Mouse (Mus musculus): ENCODE results near the gene Dusp18.
"Not testable (repeated sequence)": the region's sequence is repeated elsewhere in the genome, so short reads cannot be mapped to it uniquely, and the experiment has no call there.

Dusp18 gene

DNA sequence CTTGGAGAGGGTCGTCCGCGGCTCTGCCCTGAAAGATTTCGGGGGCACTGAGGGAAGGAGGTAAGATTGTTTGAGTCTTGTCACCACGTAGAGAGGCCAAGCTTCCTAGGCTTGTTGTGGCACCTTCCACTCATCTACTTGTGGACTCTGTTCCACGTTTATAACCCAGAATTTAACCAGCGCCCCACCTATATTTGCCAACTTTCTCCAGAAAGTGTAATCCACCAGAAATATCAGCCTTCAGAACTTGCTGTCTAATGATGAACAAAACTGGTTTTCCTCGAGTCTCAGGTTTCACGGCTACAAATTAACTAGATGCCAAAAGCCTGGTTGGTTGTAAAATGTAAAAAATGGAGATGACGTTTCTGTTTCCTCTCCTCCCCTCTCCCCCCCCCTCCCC, 418 bp downstream of the Dusp18 start:
- no peak for DNase-seq

DNA sequence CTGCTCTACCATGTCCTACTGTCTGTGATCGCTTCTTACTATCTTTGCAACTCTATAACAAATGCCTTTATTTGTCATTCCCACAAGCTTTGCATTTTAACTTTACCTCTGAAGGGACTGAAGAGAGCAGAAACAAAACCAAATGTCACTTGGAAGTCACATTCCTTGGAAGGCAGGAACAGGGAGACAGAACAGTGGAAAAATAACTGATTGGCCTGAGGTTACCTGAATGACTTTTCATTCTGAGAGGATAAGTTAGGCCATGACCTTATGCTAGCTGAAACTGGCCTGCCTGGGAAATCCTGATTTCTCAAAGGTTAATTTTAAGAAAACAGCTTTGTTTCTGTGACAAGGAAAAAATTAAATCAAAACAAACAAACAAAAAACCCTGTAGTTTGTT, 893 bp downstream of the Dusp18 start:
- DNase-seq, result no peak

GRCm38 (mm10) chr11:3900296-3900695, 5.3 kb downstream of the Dusp18 start:
- no peak for DNase-seq

- no peak for DNase-seq
These were observed 7.5 kb downstream of the Dusp18 start for GRCm38 (mm10) chr11:3902516-3902915.

DNA sequence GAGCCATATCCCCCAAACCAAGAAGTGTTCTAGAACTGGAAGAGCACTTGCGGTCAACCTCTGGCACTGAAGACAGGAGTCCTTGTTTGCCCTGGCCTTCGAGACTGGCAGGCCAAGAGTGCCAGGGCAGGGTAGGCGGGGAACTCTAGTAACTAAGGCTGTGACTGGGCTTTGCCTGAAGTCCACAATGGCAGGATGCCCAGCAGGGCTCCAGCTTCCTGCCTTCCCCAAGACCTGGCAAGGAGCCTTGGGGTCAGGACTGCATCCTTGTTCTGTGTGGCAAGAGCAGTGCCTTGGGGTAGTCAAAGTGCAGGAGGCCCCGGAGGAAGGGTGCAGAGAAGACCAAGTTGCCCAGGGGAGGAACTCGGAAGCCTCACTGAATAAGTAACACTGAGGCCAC, 8.0 kb downstream of the Dusp18 start:
- peak; percentile 87 for DNase-seq

DNA sequence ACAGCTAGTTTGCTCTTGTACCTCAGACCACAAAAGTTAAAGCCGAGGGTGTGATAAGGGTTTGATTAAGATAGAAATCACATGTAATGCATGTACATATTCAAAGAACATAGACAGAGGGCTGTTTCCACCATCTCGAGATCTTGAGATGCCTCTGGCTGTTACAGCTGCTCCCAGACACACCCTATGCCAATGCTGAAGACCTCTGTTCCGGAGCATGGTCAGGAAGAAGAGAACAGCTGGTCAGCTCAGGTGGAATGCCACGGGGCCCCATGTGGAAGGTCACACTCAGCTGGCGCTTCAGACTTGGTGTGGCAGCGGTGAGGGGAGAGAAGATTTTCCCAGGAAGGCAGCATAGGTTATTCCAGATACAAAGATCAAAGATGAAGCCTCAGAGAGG, 9.6 kb downstream of the Dusp18 start:
- DNase-seq, result no peak

GRCm38 (mm10) chr11:3905446-3905845, 10.4 kb downstream of the Dusp18 start:
- no peak for DNase-seq

DNA sequence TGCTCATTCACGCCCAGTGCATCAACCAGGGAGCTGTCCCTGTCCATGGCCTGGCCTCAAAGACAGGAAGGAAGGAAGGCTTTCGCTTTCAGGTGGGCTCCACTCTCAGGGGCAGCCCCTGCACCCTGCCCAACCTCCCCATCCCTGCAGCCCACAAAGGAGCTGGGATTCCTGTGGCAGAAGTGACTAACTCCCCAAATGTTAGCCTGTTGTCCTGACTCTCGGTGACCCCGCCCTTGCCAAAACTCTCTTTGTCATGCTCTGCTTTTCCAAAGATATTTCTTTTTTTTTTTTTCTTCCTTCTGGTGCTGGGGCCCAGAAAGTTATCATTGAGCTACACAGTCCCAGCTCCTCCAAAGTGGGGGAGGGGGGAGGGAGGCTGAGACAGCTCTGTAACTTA, 14.2 kb downstream of the Dusp18 start:
- no peak for DNase-seq

GRCm38 (mm10) chr11:3910513-3911310, 15.7 kb downstream of the Dusp18 start:
- DNase-seq, result no peak

DNA sequence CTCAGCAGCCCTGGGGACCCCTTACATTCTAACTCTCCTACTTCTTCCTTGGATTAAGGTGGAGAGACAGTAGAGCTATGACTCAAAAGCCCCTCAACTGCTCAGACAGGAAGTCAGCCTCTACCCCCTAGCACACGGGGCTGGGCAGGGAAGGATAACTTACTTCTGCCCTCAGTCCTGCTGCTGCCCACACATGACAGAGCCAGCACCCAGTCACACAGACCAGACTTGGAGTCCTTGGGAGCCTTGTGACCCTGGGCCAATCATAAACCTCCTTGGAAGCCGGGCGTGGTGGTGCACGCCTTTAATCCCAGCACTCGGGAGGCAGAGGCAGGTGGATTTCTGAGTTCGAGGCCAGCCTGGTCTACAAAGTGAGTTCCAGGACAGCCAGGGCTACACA, 16.4 kb downstream of the Dusp18 start:
- not testable (repeated sequence) for DNase-seq

DNA sequence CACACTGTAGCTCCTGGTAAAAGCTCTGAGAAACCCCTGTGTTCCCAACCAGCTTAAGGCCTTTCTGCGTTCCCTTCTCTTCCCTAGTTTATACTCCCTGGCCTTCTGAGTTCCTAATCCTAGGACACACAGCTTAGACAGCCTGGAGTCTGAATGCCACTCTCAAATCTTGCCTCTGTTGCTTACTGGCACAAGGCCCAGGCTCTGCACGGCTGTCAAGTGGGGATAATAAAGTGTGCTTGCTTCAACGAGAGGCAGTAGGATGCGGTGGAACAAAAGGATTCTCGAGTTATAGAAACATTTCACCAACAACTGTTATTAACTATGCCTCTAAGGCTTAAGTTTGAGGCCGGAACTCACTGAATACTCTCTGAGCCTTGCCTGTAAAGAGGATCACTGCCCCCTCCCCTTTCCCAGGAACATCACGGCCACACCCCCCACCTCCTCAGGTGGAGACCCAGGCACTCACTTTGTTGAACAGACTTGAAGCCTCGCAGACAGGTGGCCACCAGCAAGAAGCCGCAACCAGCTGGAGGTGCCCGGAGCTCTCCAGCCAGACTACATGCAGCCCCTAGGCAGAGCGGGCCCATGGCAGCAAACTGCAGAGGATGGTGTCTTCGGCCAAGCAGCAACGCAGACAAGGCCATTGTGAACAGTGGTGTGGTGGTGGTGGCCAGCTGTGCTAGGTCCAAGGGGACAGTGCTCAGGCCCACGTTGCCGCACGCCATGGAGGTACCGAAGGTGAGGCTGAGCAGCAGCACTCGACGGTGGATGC, 17.2 kb downstream of the Dusp18 start:
- DNase-seq, result peak; percentile 43

- DNase-seq, result peak; percentile 39
These were observed 17.8 kb downstream of the Dusp18 start for GRCm38 (mm10) chr11:3912875-3913271.

GRCm38 (mm10) chr11:3913316-3914108, 18.5 kb downstream of the Dusp18 start:
- peak; percentile 94 for DNase-seq

GRCm38 (mm10) chr11:3914109-3914840, 19.2 kb downstream of the Dusp18 start, which contains the start of gene Slc35e4:
Gene Slc35e4 (minus strand): TSS chr11:3914664.
- DNase-seq, result peak; percentile 92

DNA sequence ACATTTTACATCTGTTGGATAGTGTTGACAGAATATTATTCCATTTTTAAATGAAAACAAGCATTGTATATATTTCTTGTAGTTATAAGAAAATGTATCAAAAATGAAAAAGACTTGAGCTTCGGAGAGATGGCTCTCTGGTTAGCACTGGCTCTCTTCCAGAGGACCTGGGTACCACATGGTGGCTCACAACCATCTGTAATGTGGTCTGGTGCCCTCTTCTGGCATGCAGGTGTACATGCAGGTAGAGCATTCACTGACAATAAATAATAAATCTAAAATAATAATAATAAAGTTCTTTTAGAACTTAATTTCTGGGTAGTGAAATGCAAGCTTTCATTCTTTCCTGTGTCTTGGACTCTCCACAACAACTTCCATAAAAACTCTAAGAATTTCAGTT, 23.7 kb downstream of the Dusp18 start:
- peak; percentile 45 for DNase-seq

GRCm38 (mm10) chr11:3920476-3920875, 25.4 kb downstream of the Dusp18 start:
- DNase-seq, result no peak

DNA sequence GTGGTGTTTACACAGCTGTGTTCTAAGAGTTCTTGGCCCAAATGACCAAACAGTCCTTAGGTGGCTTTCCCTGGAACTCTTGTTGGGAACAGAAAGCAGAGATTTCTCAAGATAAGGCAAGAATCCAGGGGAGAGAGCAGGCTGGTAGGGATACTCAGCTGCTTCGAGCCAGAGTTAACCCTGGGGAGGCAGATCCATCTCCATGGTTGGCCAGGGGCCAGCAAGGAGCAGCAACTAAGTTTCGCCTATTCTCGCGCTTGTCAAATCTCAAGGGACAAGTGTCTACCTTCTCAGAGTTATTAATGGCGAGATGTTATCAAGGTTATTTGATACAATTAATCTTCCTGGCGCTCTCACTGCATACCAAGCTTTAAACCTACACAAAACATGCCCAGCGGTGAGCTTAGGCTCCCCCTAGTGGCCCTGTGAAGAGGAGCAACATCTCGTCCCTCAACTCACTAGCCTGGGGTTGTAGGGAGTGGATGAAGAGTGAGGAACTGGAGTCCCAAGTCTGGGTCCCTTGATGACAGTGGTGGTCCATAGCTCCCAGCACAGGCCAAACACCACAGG, 26.3 kb downstream of the Dusp18 start:
- DNase-seq, result peak; percentile 61

GRCm38 (mm10) chr11:3922115-3922514, 27.1 kb downstream of the Dusp18 start:
- no peak for DNase-seq

DNA sequence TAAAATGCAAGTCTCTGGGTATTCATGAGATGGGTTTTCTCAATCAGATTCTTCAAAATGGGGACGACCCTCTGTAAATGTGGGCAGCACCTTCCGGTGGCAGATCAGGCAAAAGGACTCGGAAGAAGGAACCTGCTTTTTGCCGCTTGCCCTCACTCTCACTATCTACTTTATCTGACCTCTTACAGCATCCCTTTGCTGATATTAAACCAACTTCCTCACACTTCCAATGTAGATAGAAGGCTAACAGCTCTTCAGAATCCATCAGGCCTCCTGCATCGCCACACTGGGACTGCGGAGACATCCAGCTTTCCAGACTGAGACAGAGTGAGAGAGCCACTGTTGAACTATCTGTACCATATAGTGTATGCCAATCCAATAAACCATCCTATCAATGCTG, 27.7 kb downstream of the Dusp18 start:
- DNase-seq, result no peak

DNA sequence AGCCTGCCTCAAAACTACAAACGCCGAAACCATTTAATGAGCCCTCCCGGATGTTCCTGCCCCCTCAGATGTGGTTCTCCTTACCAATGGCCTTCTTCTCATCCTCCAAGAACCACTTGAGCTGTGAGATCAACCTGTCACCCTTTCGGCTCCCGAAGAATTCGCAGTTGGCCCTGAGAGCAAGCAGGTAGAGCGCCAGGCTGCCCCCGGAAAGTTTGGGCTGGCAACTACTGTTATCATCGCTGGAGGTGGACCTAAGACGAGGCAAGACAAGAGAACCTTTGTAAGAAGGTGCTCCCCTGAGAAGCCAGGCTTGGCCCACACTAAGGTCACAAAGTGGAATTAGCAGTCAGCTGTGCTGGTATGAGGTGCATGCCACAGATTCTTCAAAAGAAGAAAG, 30.9 kb downstream of the Dusp18 start:
- no peak for DNase-seq

DNA sequence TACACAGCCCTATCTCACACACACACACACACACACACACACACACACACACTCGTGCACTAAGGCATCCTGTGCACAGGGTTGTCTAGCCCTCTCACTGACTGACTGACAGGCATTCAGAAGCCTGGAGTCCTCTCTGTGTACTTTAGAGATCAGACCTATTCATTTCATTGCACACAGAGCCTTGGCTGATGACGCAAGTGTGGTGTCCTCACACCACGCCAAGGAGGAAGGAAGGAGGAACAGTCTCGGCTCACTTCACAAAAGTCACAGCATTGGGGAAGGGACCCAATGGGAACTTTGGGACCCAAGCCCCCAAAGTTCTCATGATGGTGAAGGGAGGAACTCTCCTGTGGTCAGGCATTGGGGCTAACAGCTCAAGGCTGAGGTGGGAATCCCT, 35.0 kb downstream of the Dusp18 start:
- DNase-seq, result peak; percentile 5

DNA sequence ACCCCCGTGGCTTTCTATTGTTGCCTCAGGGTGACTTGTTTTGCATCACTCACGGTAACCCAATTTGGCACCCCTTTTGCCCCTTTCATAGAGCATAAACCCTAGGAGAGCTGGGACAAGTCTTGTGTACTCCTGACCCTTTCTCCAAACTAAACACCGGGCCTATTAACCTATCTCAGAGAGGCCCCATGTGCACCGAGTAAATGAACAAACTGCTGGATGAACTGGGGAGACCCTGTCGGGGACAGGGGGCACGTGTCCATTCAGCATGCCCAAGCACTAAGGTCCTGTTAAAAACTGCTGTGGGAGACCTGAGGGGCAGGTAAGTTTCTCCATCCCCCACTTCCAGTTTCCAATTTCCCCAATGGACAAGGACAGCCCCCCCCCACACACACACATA, 35.9 kb downstream of the Dusp18 start:
- peak; percentile 32 for DNase-seq

Data from kidney, postnatal 10 days (tissue).